Mouse (Mus musculus): ENCODE measurements around the gene Ankrd55.

GRCm38 (mm10) chr13:112323591-112324266 lies 35.5 kb downstream of the Ankrd55 start:
- TF ChIP-seq CTCF (IDR thresholded peaks at IDR 0.05; ENCODE audit: low read depth, low read length) (no peak), POLR2A (IDR thresholded peaks at IDR 0.05; ENCODE audit: borderline replicate concordance, low read depth, low read length) (no peak)

All from bone marrow macrophage, adult 2 months (primary cell).